Mouse (Mus musculus) liver, embryonic 14.5 days (tissue): ENCODE results near the gene Lep. TPM values are rescaled to one million over a fixed set of nuclear protein-coding genes. Genes with fewer than 3 reads are reported as not detected.

Source experiments
- ATAC-seq: fragments of 200-750 bp; cut with Nextera tagmentation; 2 replicates; pipeline ENCODE4 v1.8.0; 2017; ENCODE audit warnings: moderate number of reproducible peaks, mild to moderate bottlenecking, moderate library complexity; ENCODE audit not compliant: insufficient read depth
- DNase-seq, 3 experiments: peaks; one replicate each; pipeline ENCODE4 v3.0.0-alpha.2; 2012 to 2013; ENCODE audit warnings: low read depth in 3 of 3, low spot score in 3 of 3
- H3K27ac ChIP-seq: fragments of 300-500 bp; sonication (generic); 2 replicates; pipeline ENCODE4 v1.5.1; 2014; ENCODE audit warnings: moderate library complexity, mild to moderate bottlenecking, control low read depth, inconsistent platforms
- H3K27me3 ChIP-seq: fragments of 300-500 bp; sonication (generic); 2 replicates; pipeline ENCODE4 v1.6.1; 2014; ENCODE audit warnings: mild to moderate bottlenecking, low read length, moderate library complexity; ENCODE audit not compliant: control insufficient read depth, insufficient read depth
- H3K36me3 ChIP-seq: fragments of 300-500 bp; sonication (generic); replicated peaks from 2 replicates; pipeline ENCODE4 v1.6.1; 2014; ENCODE audit warnings: low read depth; ENCODE audit not compliant: control insufficient read depth, insufficient read depth
- H3K4me1 ChIP-seq, 2 experiments: fragments of 200-500 bp in 1 of 2; fragments of 300-500 bp in 1 of 2; sonication (generic) in 1 of 2; replicated peaks; 2 replicates each; pipeline ENCODE4 v1.6.1; 2012 to 2014; ENCODE audit warnings: antibody characterized with exemption in 1 of 2, inconsistent platforms in 1 of 2, low read length in 1 of 2; ENCODE audit not compliant: control insufficient read depth in 2 of 2, insufficient read depth in 2 of 2
- H3K4me2 ChIP-seq: fragments of 300-500 bp; sonication (generic); 2 replicates; pipeline ENCODE4 v1.6.1; 2014; ENCODE audit warnings: low read depth, mild to moderate bottlenecking, control low read depth, moderate library complexity
- H3K4me3 ChIP-seq, 2 experiments: fragments of 200-500 bp in 1 of 2; fragments of 300-500 bp in 1 of 2; sonication (generic) in 1 of 2; 2 replicates each; pipeline ENCODE4 v1.5.1; 2012 to 2014; ENCODE audit warnings: low read depth in 2 of 2, low read length in 2 of 2, mild to moderate bottlenecking in 2 of 2, control low read depth in 1 of 2, inconsistent platforms in 1 of 2, moderate library complexity in 1 of 2; ENCODE audit not compliant: insufficient read depth in 1 of 2
- H3K9ac ChIP-seq: fragments of 300-500 bp; sonication (generic); replicated peaks from 2 replicates; pipeline ENCODE4 v1.6.1; 2014; ENCODE audit warnings: mild to moderate bottlenecking, control low read depth, moderate library complexity
- H3K9me3 ChIP-seq: fragments of 300-500 bp; sonication (generic); 2 replicates; pipeline ENCODE4 v1.6.1; 2016; ENCODE audit warnings: low read length, mixed read lengths; ENCODE audit not compliant: control insufficient read depth
- CTCF ChIP-seq: IDR thresholded peaks from 2 replicates; pipeline ENCODE4 v1.5.1; 2016; ENCODE audit warnings: antibody characterized with exemption, low read depth, control low read depth
- EP300 ChIP-seq: IDR thresholded peaks from 2 replicates; pipeline ENCODE4 v1.6.1; 2016; ENCODE audit warnings: antibody characterized with exemption, low read depth
- WGBS: fragments of 180-500 bp; shearing (Covaris S2); extraction: QIAGEN DNeasy Blood & Tissue Kit; methylation state at CpG from one replicate; pipeline ENCODE4 v1.1.7; 2014; ENCODE audit not compliant: insufficient replicate concordance; 5-methylcytosine and 5-hydroxymethylcytosine counted together
- polyA plus RNA-seq, 2 experiments: library from polyadenylated mRNA; depleted of rRNA in 1 of 2; stranded (reverse) in 1 of 2; unstranded in 1 of 2; fragments of >200 nt; fragmentation: Nextera tagmentation in 1 of 2; extraction: Ambion mirVana in 1 of 2; gene quantifications; 2 replicates each; pipeline versions ENCODE4 v1.2.1 to v1.2.3; 2012 to 2014

The Lep gene
- polyA plus RNA-seq, 2 experiments = not detected

- ATAC-seq (no peak), DNase-seq (no peak)
- Histone ChIP-seq H3K4me1 (no peaks in the 10 kb centered on the region), H3K27ac (no peak overlapping the region), H3K4me2 (no peak overlapping the region), H3K4me3 (no peak overlapping the region), H3K9ac (no peak overlapping the region), H3K9me3 (no peaks in the 10 kb centered on the region), H3K36me3 (no peaks in the 10 kb centered on the region), H3K27me3 (no peaks in the 10 kb centered on the region; the same call in none of the 2 replicates)
- TF ChIP-seq CTCF = no peak
- no peak for TF ChIP-seq EP300
- WGBS = 57% methylated on average over 18 of the region's 18 CpGs
Measured at GRCm38 (mm10) chr6:29019756-29020720, 40.0 kb upstream of the Lep start.

GRCm38 (mm10) chr6:29020937-29021336 is 39.1 kb upstream of the Lep start:
- ATAC-seq = no peak
- no peak overlapping the region for H3K4me3 ChIP-seq
- H3K27me3 ChIP-seq = no peaks in the 10 kb centered on the region; the same call in none of the 2 replicates
- no peaks in the 10 kb centered on the region for H3K36me3 ChIP-seq
- no peaks in the 10 kb centered on the region for H3K9me3 ChIP-seq
- no peak overlapping the region for H3K4me2 ChIP-seq
- H3K27ac ChIP-seq = no peak overlapping the region
- DNase-seq = no peak
- no peaks in the 10 kb centered on the region for H3K4me1 ChIP-seq
- H3K9ac ChIP-seq = no peak overlapping the region
- WGBS = 52% methylated on average over 5 of the region's 5 CpGs
- TF ChIP-seq EP300 (no peak), CTCF (no peak)

GRCm38 (mm10) chr6:29021501-29021900 is 38.5 kb upstream of the Lep start:
- no peaks in the 10 kb centered on the region for H3K4me1 ChIP-seq
- no peaks in the 10 kb centered on the region for H3K36me3 ChIP-seq
- 15% methylated on average over 6 of the region's 6 CpGs for WGBS
- ATAC-seq (no peak), DNase-seq (no peak)
- no peaks in the 10 kb centered on the region; the same call in none of the 2 replicates for H3K27me3 ChIP-seq
- H3K9me3 ChIP-seq = no peaks in the 10 kb centered on the region
- no peak overlapping the region for H3K27ac ChIP-seq
- no peak overlapping the region for H3K9ac ChIP-seq
- TF ChIP-seq CTCF = no peak
- TF ChIP-seq EP300 = no peak
- H3K4me2 ChIP-seq = no peak overlapping the region
- no peak overlapping the region for H3K4me3 ChIP-seq

- no peak overlapping the region for H3K4me2 ChIP-seq
- no peaks in the 10 kb centered on the region for H3K27me3 ChIP-seq
- H3K27ac ChIP-seq = no peak overlapping the region
- ATAC-seq = no peak
- H3K9ac ChIP-seq = no peak overlapping the region
- no peak for DNase-seq
- WGBS = 38% methylated on average over 5 of the region's 5 CpGs
- H3K36me3 ChIP-seq = no peaks in the 10 kb centered on the region
- H3K4me1 ChIP-seq = no peaks in the 10 kb centered on the region
- no peaks in the 10 kb centered on the region for H3K9me3 ChIP-seq
- H3K4me3 ChIP-seq = no peak overlapping the region
- TF ChIP-seq CTCF = no peak
- no peak for TF ChIP-seq EP300
Measured at GRCm38 (mm10) chr6:29022115-29022514, 37.9 kb upstream of the Lep start.

- Histone ChIP-seq H3K4me3 (no peak overlapping the region), H3K27ac (no peak overlapping the region), H3K4me1 (no peaks in the 10 kb centered on the region), H3K27me3 (no peaks in the 10 kb centered on the region), H3K9ac (no peak overlapping the region), H3K36me3 (no peaks in the 10 kb centered on the region), H3K9me3 (no peaks in the 10 kb centered on the region), H3K4me2 (no peak overlapping the region)
- DNase-seq (peak; percentile 5 to 17 (median 7)), ATAC-seq (no peak)
- TF ChIP-seq EP300 (no peak), CTCF (peak; percentile 59)
- 25% methylated on average over 18 of the region's 18 CpGs for WGBS
Measured at GRCm38 (mm10) chr6:29023206-29023967, 36.6 kb upstream of the Lep start.
